Mouse (Mus musculus) limb, embryonic 14.5 days (tissue): ENCODE data around the gene Gyg. TPM values are rescaled to one million over a fixed set of nuclear protein-coding genes. Genes with fewer than 3 reads are reported as not detected.

Source experiments
- ATAC-seq: fragments of 200-750 bp; cut with Nextera tagmentation; 2 replicates; pipeline ENCODE4 v1.8.0; 2017; ENCODE audit warnings: low read depth, moderate number of reproducible peaks, moderate TSS enrichment; ENCODE audit not compliant: low FRiP score
- DNase-seq: peaks from one replicate; pipeline ENCODE4 v3.0.0-alpha.2; 2015; ENCODE audit warnings: low spot score
- H3K27ac ChIP-seq: fragments of 300-500 bp; sonication (generic); replicated peaks from 2 replicates; pipeline ENCODE4 v1.5.1; 2014; ENCODE audit warnings: low read depth, mild to moderate bottlenecking, low read length, moderate library complexity, mixed read lengths
- H3K27me3 ChIP-seq: fragments of 300-500 bp; sonication (generic); 2 replicates; pipeline ENCODE4 v1.6.1; 2014; ENCODE audit warnings: low read length, mixed read lengths; ENCODE audit not compliant: control insufficient read depth, insufficient read depth
- H3K36me3 ChIP-seq: fragments of 300-500 bp; sonication (generic); 2 replicates; pipeline ENCODE4 v1.6.1; 2014; ENCODE audit warnings: mild to moderate bottlenecking, low read length, moderate library complexity, mixed read lengths; ENCODE audit not compliant: control insufficient read depth, insufficient read depth
- H3K4me1 ChIP-seq: fragments of 300-500 bp; sonication (generic); 2 replicates; pipeline ENCODE4 v1.6.1; 2014; ENCODE audit warnings: antibody characterized with exemption, low read length, mixed read lengths; ENCODE audit not compliant: control insufficient read depth, insufficient read depth
- H3K4me2 ChIP-seq: fragments of 300-500 bp; sonication (generic); replicated peaks from 2 replicates; pipeline ENCODE4 v1.6.1; 2014; ENCODE audit warnings: low read depth, mild to moderate bottlenecking, low read length, moderate library complexity; ENCODE audit not compliant: severe bottlenecking
- H3K4me3 ChIP-seq: fragments of 300-500 bp; sonication (generic); replicated peaks from 2 replicates; pipeline ENCODE4 v1.5.1; 2014; ENCODE audit warnings: low read length
- H3K9ac ChIP-seq: fragments of 300-500 bp; sonication (generic); 2 replicates; pipeline ENCODE4 v1.6.1; 2014; ENCODE audit warnings: mild to moderate bottlenecking, low read depth, low read length, moderate library complexity; ENCODE audit not compliant: severe bottlenecking
- H3K9me3 ChIP-seq: fragments of 300-500 bp; sonication (generic); 2 replicates; pipeline ENCODE4 v1.6.1; 2016; ENCODE audit warnings: low read length; ENCODE audit not compliant: control insufficient read depth
- POLR2A ChIP-seq: fragments of 200-500 bp; IDR thresholded peaks from 2 replicates; pipeline ENCODE4 v1.8.0; 2012; ENCODE audit warnings: inconsistent platforms, mild to moderate bottlenecking, moderate library complexity, borderline replicate concordance; ENCODE audit not compliant: insufficient read depth, insufficient read length; ENCODE audit errors: extremely low read depth
- WGBS: fragments of 180-500 bp; shearing (Covaris S2); extraction: QIAGEN DNeasy Blood & Tissue Kit; methylation state at CpG from one replicate; pipeline ENCODE4 v1.1.7; 2014; 5-methylcytosine and 5-hydroxymethylcytosine counted together
- polyA plus RNA-seq, 2 experiments: library from polyadenylated mRNA; depleted of rRNA in 1 of 2; stranded (reverse) in 1 of 2; unstranded in 1 of 2; fragments of >200 nt; fragmentation: Nextera tagmentation in 1 of 2; extraction: Ambion mirVana in 1 of 2; gene quantifications; 2 replicates each; pipeline versions ENCODE4 v1.2.1 to v1.2.3; 2012 to 2014

Gene Gyg
- polyA plus RNA-seq, 2 experiments, result 27.8 to 48.9 TPM

DNA sequence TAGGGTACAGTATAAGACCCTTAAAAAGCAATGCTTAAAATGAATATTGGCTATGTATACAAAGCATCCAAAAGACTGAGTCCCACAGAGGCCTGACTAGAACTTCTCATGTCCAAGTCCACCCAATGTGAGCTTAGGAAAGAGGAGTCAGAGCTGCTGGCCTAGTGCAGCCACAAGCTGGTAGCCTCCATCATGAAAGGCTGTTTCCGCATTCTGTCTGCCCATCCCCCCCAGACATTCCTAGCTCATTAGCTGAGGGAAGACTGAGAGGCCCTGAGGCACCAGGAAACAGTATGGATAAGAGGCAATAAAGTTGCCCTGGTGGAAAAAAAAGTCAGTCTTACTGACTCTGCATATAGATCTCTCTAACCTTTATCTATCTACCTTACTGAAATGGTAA lies 13.4 kb downstream of the Gyg start:
- Histone ChIP-seq H3K27ac (no peak overlapping the region), H3K36me3 (no peaks in the 10 kb centered on the region), H3K4me2 (no peak overlapping the region), H3K4me1 (no peaks in the 10 kb centered on the region; the same call in 1 of the 2 replicates), H3K9ac (no peak overlapping the region), H3K9me3 (no peaks in the 10 kb centered on the region), H3K27me3 (no peaks in the 10 kb centered on the region), H3K4me3 (no peak overlapping the region)
- DNase-seq (no peak), ATAC-seq (no peak)
- 50% methylated on average over 1 of the region's 1 CpGs for WGBS
- no peak for TF ChIP-seq POLR2A

DNA sequence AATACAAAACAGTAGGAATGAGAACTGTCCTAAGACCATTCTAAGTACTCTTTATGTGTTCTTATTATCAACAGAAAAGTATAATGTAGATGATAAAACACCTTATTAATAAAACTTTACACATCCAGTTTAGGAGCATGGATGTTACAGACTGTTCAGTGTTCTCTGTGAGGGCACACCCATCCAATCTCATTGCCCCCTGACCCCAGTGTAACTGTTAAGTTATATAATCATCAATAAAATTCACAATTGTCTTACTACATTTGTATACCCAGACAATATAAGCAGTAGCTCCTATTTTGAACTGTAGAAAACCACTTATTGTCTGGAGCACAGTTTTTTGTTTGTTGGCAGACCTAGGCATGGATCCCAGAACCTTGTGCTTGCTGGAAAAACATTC lies 13.9 kb downstream of the Gyg start:
- no peak overlapping the region for H3K9ac ChIP-seq
- no peak overlapping the region for H3K27ac ChIP-seq
- H3K4me1 ChIP-seq, result no peaks in the 10 kb centered on the region; the same call in 1 of the 2 replicates
- no peaks in the 10 kb centered on the region for H3K27me3 ChIP-seq
- H3K9me3 ChIP-seq, result no peaks in the 10 kb centered on the region
- DNase-seq, result no peak
- H3K36me3 ChIP-seq, result no peaks in the 10 kb centered on the region
- no peak overlapping the region for H3K4me3 ChIP-seq
- no peak for TF ChIP-seq POLR2A
- no peak overlapping the region for H3K4me2 ChIP-seq
- no peak for ATAC-seq

DNA sequence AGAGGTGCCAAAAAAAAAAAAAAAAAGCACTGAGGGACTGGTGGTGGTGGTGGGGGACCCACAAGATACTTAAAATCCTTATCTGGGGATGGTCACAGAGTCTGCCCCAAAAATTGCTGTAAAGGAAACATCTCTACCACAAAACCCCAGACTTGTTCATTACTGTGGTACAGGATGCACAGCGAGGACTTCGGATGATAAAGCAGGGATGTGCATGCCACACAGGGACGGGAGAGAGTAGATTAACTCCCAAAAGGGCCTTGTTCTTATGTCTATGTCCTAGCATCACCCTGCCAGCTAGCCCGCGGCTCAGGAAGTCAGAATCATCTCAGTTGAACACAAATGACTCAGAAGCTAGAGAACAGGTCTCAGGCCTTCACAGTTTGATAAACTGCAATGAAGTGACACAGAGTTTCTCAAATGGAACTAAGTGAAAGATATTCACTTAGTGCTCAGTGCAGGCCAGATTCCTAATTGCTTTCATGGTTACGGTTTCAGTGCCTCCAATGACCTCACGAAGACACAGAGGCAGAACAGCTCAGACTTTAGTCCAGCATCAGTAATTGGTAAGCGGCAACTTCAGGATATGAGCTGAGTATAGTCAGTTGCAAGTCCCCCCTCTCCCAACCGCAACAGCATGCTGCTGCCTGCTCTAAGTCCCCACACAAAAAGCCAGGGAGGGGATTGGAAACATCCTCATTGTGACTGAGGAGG lies 18.1 kb downstream of the Gyg start:
- Histone ChIP-seq H3K4me3 (no peak overlapping the region), H3K4me2 (no peak overlapping the region), H3K9me3 (no peaks in the 10 kb centered on the region), H3K36me3 (no peaks in the 10 kb centered on the region), H3K4me1 (no peaks in the 10 kb centered on the region; the same call in 1 of the 2 replicates), H3K9ac (no peak overlapping the region), H3K27me3 (no peaks in the 10 kb centered on the region), H3K27ac (no peak overlapping the region)
- TF ChIP-seq POLR2A, result no peak
- DNase-seq, result no peak
- 90% methylated on average over 9 of the region's 9 CpGs for WGBS
- ATAC-seq, result no peak

DNA sequence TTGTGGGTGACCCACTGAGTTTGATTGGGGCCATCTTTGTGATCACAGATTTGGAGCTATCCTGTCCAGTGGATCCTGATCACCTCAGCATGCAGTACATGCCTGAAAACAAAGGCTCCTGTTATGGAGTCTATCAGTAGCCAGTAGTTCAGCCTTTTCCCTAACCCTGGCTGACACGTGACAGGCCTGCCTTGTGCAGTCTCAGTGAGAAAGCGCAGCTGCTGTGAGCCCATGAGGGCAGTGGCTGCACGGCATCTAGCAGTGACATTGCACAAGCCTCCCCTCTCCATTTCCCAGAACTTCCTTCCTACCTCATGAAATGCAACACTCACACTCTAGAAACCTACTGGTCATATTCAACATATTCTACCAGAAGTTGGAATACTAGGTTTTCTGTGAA lies 20.6 kb downstream of the Gyg start:
- H3K9ac ChIP-seq, result no peak overlapping the region
- no peaks in the 10 kb centered on the region for H3K4me1 ChIP-seq
- no peak overlapping the region for H3K4me3 ChIP-seq
- ATAC-seq (no peak), DNase-seq (no peak)
- no peak overlapping the region for H3K4me2 ChIP-seq
- H3K36me3 ChIP-seq, result no peaks in the 10 kb centered on the region
- TF ChIP-seq POLR2A, result no peak
- no peaks in the 10 kb centered on the region for H3K9me3 ChIP-seq
- 82% methylated on average over 3 of the region's 3 CpGs for WGBS
- no peaks in the 10 kb centered on the region for H3K27me3 ChIP-seq
- H3K27ac ChIP-seq, result no peak overlapping the region

GRCm38 (mm10) chr3:20133745-20134144 lies 21.4 kb downstream of the Gyg start:
- no peak overlapping the region for H3K9ac ChIP-seq
- no peaks in the 10 kb centered on the region for H3K9me3 ChIP-seq
- H3K27ac ChIP-seq, result no peak overlapping the region
- no peaks in the 10 kb centered on the region for H3K27me3 ChIP-seq
- no peaks in the 10 kb centered on the region for H3K4me1 ChIP-seq
- DNase-seq (no peak), ATAC-seq (no peak)
- TF ChIP-seq POLR2A, result no peak
- no peak overlapping the region for H3K4me2 ChIP-seq
- 73% methylated on average over 1 of the region's 1 CpGs for WGBS
- H3K36me3 ChIP-seq, result no peaks in the 10 kb centered on the region
- H3K4me3 ChIP-seq, result no peak overlapping the region
